Mouse (Mus musculus): Measurements from ENCODE around the gene Spag8. TPM values are rescaled to one million over a fixed set of nuclear protein-coding genes. Genes with fewer than 3 reads are reported as not detected.

The Spag8 gene
- polyA plus RNA-seq (2015; fragmentation: Nextera tagmentation; extraction: Ambion mirVana) = 0.30 and 0.77 TPM in 2 replicates

DNA sequence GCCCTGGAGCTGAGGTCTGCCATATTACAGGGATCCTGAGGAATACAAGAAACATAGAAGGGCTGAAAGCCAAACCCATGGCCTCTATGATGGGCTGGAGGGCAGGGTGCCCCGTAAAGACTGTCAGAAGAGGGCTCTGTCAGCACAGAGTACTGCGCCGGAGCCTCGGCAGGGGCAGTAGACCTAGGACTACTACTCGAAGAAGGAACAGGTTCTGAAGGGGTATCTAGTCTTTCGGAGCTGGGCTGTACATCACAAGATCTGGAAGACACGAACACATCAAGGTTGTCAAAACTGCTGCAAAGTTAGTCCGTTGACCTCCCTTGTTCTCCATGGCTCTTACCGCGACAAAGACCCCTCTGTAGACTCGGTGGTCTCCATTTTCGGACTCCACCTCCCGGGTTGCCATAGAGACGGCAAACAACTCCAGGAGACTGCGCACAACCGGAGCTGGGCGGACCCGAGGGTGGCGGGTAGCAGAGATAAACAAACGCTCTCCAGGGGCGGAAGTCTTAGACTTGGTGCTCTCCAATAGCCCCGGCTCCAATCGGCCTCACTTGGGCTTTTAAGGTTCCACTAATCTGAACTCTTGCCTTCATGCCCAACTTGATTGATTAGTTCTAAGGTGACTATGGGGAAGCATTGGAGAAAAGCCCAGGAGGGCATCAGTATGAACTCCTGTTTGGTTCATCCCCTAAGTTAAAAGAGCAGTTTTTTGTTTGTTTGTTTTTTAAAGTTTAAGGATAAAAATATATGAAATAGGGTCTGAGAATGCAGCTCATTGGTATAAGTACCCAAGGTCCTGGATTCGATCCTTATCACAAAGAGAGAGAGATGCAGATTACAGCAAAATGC lies at the start of gene Spag8:
Spag8 (minus strand) TSS at position 434 of the 855 bp plus-strand sequence.
- peak within 1 kb of the TSS; percentile 32 for H3K4me3 ChIP-seq
- H3K36me3 ChIP-seq = peaks cover 17% of the 10 kb centered on the region

DNA sequence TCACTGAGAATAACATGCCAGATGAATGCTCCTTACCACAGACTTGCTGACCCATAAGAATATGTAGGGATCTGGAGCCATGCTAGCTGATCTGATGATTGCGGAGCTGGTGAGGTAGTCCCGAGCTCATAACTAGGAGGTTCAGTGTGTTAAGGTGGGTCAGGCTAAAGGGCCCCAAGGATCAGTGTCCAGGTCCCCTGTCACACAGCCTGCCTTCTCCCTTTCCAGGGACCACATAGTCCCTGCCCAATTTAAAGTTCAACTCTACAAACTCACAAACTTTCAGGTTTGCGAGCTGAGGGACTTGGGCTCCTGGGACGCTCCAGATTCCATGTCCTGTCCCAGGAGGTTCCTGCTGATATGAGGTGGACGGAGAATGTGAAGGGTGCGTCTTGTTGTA lies 47.3 kb upstream of the Spag8 start, which contains the start of gene Olfr70:
Olfr70 (minus strand) TSS at position 101 of the 400 bp plus-strand sequence.
- H3K4me2 ChIP-seq = no peak within 1 kb of the TSS
- H3K9ac ChIP-seq = no peak within 1 kb of the TSS
- ATAC-seq (replicated peaks; ENCODE audit: insufficient number of reproducible peaks, insufficient read depth, low FRiP score, low read depth) = no peak
- no peaks in the 10 kb centered on the region for H3K36me3 ChIP-seq
- H3K4me3 ChIP-seq = no peak within 1 kb of the TSS
- no peak within 1 kb of the TSS for H3K27ac ChIP-seq
- 82% methylated on average over 6 of the region's 6 CpGs for WGBS
- H3K4me1 ChIP-seq (replicated peaks) = peaks cover 5% of the 10 kb centered on the region
- H3K27me3 ChIP-seq = no peaks in the 10 kb centered on the region
- no peaks in the 10 kb centered on the region for H3K9me3 ChIP-seq (replicated peaks)

More for the DNA sequence above, at the start of gene Spag8:
- 0 out of 2 replicates have a peak, but pooled peaks cover 5% of the 10 kb centered on the region for H3K9me3 ChIP-seq (replicated peaks)
- H3K27ac ChIP-seq = no peak within 1 kb of the TSS
- 19% methylated on average over 24 of the region's 24 CpGs for WGBS
- peak within 1 kb of the TSS; percentile 51 for H3K4me2 ChIP-seq
- H3K4me1 ChIP-seq (replicated peaks) = peaks cover 14% of the 10 kb centered on the region
- ATAC-seq (replicated peaks; ENCODE audit: insufficient number of reproducible peaks, insufficient read depth, low FRiP score, low read depth) = no peak
- H3K27me3 ChIP-seq = no peaks in the 10 kb centered on the region
- no peak within 1 kb of the TSS for H3K9ac ChIP-seq

DNA sequence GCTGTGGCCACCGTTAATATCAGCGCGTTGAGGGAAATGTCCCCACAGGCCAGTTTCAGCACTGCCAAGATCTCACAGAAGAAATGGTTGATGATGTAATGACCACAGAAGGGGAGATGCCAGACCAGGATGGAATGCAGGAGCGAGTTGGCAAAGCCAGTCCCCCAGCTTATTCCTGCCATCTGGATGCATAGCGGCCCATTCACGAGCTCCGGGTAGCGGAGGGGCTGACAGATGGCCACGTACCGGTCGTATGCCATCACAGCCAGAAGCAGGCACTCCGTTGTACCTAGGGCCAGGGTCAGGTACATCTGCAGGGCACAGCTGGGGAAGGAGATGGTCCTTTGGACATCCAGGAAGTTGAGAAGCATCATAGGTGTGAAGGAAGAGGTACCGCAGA lies 43.2 kb upstream of the Spag8 start:
- Histone ChIP-seq H3K4me3 (no peak overlapping the region), H3K9me3 (replicated peaks) (no peaks in the 10 kb centered on the region), H3K27me3 (no peaks in the 10 kb centered on the region), H3K9ac (no peak overlapping the region), H3K27ac (no peak overlapping the region), H3K4me2 (no peak overlapping the region), H3K4me1 (replicated peaks) (peaks cover 27% of the 10 kb centered on the region), H3K36me3 (no peaks in the 10 kb centered on the region)
- no peak for ATAC-seq (replicated peaks; ENCODE audit: insufficient number of reproducible peaks, insufficient read depth, low FRiP score, low read depth)
- 86% methylated on average over 13 of the region's 13 CpGs for WGBS

DNA sequence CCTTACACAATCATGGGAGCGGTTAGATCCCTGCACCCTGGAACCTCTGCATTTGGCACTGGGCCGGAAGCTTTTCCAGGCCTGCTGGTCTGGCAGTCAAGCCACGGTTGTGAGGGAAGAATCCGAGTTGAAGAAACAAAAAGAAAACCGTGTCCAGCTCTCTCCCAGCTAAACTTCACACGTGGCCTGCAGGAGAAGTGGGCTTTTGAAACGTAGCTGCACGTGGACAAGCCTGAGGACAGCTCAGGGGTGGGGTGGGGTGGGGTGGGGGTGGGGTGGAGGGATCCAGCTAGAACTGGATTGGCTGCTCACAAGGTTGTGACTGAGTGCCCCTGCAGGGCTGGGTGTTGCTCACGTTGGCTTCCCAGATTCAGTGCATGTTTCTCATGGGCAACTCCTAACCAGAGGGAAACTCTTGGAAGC lies 41.9 kb upstream of the Spag8 start:
- ATAC-seq (replicated peaks; ENCODE audit: insufficient number of reproducible peaks, insufficient read depth, low FRiP score, low read depth) = no peak

DNA sequence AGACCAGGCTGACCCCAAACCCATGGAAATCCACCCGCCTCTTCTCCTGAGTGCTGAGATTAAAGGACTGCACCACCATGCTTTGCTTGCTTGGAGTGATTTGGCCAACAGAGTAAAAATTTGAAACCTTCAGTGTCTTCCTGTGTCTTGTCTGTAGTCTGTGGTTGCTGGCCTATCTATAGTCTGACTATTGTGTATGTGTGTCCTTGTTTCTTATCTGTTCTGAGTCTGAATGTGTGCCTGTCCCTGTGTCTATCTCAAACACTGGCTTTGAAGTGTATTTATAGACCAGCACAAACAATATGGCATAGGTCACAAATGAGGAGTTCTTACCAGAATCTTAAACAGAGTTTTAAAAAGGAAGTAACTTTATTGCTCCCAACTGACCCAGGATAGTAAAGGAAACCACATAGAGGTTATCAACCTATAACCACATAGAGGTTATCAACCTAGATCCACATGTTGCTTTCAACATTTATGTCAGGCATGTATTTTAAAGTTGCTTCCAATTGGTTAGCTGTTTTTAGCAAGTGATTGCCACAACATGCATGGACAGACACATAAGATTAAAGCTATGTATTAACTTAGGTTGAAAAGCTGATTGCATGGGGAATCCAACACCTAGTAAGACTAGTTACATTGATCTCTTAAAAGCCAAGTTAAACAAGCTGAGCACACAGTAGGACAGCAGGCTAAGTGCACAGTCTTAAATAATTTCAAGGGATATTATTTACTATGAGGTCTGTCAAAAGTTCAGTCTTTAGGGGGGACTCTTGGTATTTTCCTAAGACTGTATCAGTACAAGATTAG lies 41.2 kb upstream of the Spag8 start:
- peaks cover 27% of the 10 kb centered on the region for H3K4me1 ChIP-seq (replicated peaks)
- peak overlapping the region; percentile 49; the same call in 1 of the 2 replicates for H3K27ac ChIP-seq
- WGBS = 81% methylated on average over 1 of the region's 1 CpGs
- no peak overlapping the region for H3K9ac ChIP-seq
- H3K9me3 ChIP-seq (replicated peaks) = no peaks in the 10 kb centered on the region
- H3K4me2 ChIP-seq = no peak overlapping the region
- no peak for ATAC-seq (replicated peaks; ENCODE audit: insufficient number of reproducible peaks, insufficient read depth, low FRiP score, low read depth)
- no peak overlapping the region for H3K4me3 ChIP-seq
- H3K27me3 ChIP-seq = no peaks in the 10 kb centered on the region
- H3K36me3 ChIP-seq = no peaks in the 10 kb centered on the region

More for the DNA sequence above, 41.9 kb upstream of the Spag8 start:
- Histone ChIP-seq H3K4me1 (replicated peaks) (peaks cover 27% of the 10 kb centered on the region), H3K4me3 (no peak overlapping the region), H3K9ac (no peak overlapping the region), H3K27ac (peak overlapping the region; percentile 49; the same call in 1 of the 2 replicates), H3K36me3 (no peaks in the 10 kb centered on the region), H3K4me2 (no peak overlapping the region), H3K9me3 (replicated peaks) (no peaks in the 10 kb centered on the region), H3K27me3 (no peaks in the 10 kb centered on the region)
- WGBS = 13% methylated on average over 9 of the region's 9 CpGs

DNA sequence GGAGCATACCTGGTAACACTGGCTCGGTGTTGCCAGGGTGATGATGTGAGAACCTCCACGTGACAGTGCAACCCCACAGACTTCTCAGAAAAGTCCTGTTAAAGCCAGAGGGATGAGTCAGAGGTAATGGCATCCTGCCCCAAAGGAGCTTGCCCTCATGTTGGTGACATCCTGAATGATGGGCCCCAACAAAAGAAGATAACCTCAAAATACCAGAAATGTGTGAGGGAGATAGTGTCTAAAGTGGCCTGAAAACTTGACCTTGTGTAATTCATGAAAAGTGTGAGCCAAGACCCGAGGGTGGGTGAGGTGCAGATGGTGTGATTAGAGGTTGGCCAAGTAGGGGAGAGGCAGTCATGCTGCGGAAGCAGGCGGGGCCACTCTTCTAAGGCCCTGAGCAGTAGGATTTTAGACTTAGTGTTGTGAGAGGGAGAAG lies 40.4 kb upstream of the Spag8 start:
- Histone ChIP-seq H3K4me1 (replicated peaks) (peaks cover 27% of the 10 kb centered on the region), H3K4me3 (no peak overlapping the region), H3K4me2 (no peak overlapping the region), H3K9ac (no peak overlapping the region), H3K27me3 (no peaks in the 10 kb centered on the region), H3K36me3 (no peaks in the 10 kb centered on the region), H3K27ac (no peak overlapping the region), H3K9me3 (replicated peaks) (no peaks in the 10 kb centered on the region)
- no peak; the same call in 1 of the 2 replicates for ATAC-seq (replicated peaks; ENCODE audit: insufficient number of reproducible peaks, insufficient read depth, low FRiP score, low read depth)
- WGBS = 42% methylated on average over 5 of the region's 5 CpGs

DNA sequence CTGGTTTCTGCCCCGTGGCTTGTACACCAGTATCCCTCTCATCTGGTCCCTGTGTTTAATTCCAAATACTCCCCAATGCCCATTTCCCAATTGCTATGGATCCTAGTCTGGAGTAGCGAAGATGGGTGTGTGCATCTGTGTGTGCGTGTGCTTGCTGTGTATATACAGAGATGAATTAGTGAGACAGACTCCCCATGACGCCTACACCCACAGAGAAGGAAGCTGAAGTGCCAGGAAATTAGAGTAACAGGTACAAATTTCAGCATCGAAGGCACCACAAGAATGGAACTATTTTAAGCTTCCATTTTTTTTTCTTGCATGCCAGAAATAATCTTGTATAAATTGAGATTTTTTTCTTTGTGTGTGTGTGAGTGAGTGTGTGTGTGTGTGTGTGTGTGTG lies 37.6 kb upstream of the Spag8 start:
- H3K36me3 ChIP-seq = no peaks in the 10 kb centered on the region
- 61% methylated on average over 5 of the region's 5 CpGs for WGBS

DNA sequence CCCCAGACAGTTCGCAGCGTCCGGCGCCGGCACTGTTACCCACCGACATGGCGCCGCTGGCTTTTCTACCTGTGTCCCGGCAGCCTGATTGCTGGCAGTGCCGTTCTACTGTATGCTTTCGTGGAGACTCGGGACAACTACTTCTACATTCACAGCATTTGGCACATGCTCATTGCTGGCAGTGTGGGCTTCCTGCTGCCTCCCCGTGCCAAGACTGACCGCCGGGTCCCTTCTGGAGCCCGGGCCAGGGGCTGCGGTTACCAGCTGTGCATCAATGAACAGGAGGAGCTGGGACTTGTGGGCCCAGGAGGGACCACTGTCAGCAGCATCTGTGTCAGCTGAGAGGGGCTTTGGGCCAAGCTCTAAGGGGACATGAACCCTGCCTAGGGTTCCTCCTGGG lies 36.6 kb upstream of the Spag8 start:
- no peaks in the 10 kb centered on the region for H3K36me3 ChIP-seq
- no peak overlapping the region for H3K4me2 ChIP-seq
- WGBS = 95% methylated on average over 17 of the region's 17 CpGs
- H3K4me1 ChIP-seq (replicated peaks) = peaks cover 15% of the 10 kb centered on the region
- no peak overlapping the region for H3K27ac ChIP-seq
- no peaks in the 10 kb centered on the region for H3K9me3 ChIP-seq (replicated peaks)
- no peaks in the 10 kb centered on the region for H3K27me3 ChIP-seq
- no peak overlapping the region for H3K4me3 ChIP-seq
- no peak overlapping the region for H3K9ac ChIP-seq
- no peak for ATAC-seq (replicated peaks; ENCODE audit: insufficient number of reproducible peaks, insufficient read depth, low FRiP score, low read depth)

More for the DNA sequence above, 37.6 kb upstream of the Spag8 start:
- peaks cover 25% of the 10 kb centered on the region for H3K4me1 ChIP-seq (replicated peaks)
- H3K9me3 ChIP-seq (replicated peaks) = no peaks in the 10 kb centered on the region
- no peak overlapping the region for H3K9ac ChIP-seq
- H3K27me3 ChIP-seq = no peaks in the 10 kb centered on the region
- no peak for ATAC-seq (replicated peaks; ENCODE audit: insufficient number of reproducible peaks, insufficient read depth, low FRiP score, low read depth)
- no peak overlapping the region for H3K4me3 ChIP-seq
- H3K4me2 ChIP-seq = no peak overlapping the region
- no peak overlapping the region for H3K27ac ChIP-seq

DNA sequence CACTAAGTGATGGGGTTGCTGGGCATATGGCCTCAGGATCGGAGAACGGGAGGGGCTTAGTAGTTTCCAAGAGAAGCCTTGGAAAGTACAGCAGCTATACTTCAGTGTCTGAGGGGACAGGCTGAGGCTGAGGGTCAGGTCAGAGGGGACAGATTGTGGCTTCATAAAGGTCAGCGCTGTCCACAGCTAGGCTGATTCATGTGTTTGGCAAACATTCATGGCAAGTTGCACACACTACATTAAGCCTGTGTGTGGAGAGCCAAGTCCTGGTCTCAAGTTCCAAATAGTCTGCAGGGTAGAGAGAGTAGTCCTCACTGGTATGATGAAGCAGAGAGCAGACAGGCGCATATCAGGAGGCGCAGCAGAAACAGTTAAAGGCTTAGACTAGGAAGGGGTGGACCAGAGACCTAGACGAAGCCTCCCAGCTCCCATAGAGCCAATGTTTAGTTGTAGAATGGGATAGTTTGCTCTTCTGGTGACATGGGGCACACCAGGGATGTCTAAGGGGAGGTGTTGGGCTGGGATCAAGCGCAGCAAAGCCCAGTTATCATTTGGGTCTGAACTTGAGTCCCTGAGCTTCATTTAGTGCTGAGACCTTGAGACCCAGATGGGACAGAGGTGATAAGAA lies 26.1 kb upstream of the Spag8 start:
- peaks cover 3% of the 10 kb centered on the region; the same call in 1 of the 2 replicates for H3K36me3 ChIP-seq
- no peak for ATAC-seq (replicated peaks; ENCODE audit: insufficient number of reproducible peaks, insufficient read depth, low FRiP score, low read depth)
- H3K27ac ChIP-seq = no peak overlapping the region
- no peak overlapping the region for H3K4me2 ChIP-seq
- 86% methylated on average over 7 of the region's 7 CpGs for WGBS
- H3K9ac ChIP-seq = no peak overlapping the region
- no peaks in the 10 kb centered on the region for H3K4me1 ChIP-seq (replicated peaks)
- no peaks in the 10 kb centered on the region for H3K9me3 ChIP-seq (replicated peaks)
- H3K4me3 ChIP-seq = no peak overlapping the region
- no peaks in the 10 kb centered on the region for H3K27me3 ChIP-seq

DNA sequence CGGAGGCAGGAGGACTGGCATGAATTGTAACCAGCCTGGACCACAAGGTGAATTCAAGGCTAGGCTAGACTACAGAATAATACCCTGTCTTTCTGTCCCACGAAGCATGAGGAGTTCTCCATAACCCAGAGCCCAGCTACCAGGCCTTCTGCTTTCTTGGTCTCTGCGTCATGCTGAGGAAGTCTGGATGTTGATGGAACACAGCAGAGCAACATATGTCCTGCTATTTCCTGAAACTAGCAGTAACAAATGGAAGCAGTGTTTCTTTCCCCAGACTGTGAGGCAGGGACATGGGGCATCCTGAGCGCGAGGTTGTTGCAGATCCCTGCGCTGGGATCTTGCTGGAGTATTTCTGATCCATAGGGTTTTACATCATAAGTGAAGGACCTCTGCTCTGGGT lies 25.1 kb upstream of the Spag8 start:
- Histone ChIP-seq H3K36me3 (peaks cover 6% of the 10 kb centered on the region; the same call in 1 of the 2 replicates), H3K9ac (no peak overlapping the region), H3K27ac (no peak overlapping the region), H3K4me2 (no peak overlapping the region), H3K27me3 (no peaks in the 10 kb centered on the region), H3K4me3 (no peak overlapping the region), H3K9me3 (replicated peaks) (no peaks in the 10 kb centered on the region), H3K4me1 (replicated peaks) (no peaks in the 10 kb centered on the region)
- ATAC-seq (replicated peaks; ENCODE audit: insufficient number of reproducible peaks, insufficient read depth, low FRiP score, low read depth) = no peak
- WGBS = 85% methylated on average over 6 of the region's 6 CpGs

DNA sequence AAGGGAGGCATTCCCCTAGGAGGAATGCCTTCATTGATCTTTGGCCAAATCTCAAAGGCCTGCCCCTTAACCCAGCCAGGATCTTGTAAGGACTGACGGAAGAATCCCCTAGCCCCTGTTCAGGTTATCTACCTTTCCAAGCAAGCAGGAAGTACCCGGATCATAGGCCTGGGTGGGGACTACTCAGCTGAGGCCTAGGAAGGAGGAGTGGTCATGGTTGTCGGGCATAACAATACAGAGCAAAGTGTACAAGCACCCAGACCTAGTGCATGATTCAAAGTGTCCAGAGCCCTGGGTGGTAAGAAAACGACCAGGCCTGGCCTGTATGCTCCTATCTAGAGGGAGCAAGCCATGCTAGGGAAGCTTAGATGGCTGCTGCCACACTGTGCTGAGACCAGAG lies 22.2 kb upstream of the Spag8 start:
- Histone ChIP-seq H3K9ac (no peak overlapping the region), H3K4me3 (no peak overlapping the region), H3K27ac (no peak overlapping the region), H3K27me3 (no peaks in the 10 kb centered on the region), H3K4me2 (no peak overlapping the region), H3K36me3 (peaks cover 6% of the 10 kb centered on the region; the same call in 1 of the 2 replicates), H3K4me1 (replicated peaks) (peaks cover 8% of the 10 kb centered on the region), H3K9me3 (replicated peaks) (no peaks in the 10 kb centered on the region)
- ATAC-seq (replicated peaks; ENCODE audit: insufficient number of reproducible peaks, insufficient read depth, low FRiP score, low read depth) = no peak
- WGBS = 74% methylated on average over 4 of the region's 4 CpGs
